Comparison of ENCODE assay signal across 24 mouse cellular contexts in the genomic region with DNA sequence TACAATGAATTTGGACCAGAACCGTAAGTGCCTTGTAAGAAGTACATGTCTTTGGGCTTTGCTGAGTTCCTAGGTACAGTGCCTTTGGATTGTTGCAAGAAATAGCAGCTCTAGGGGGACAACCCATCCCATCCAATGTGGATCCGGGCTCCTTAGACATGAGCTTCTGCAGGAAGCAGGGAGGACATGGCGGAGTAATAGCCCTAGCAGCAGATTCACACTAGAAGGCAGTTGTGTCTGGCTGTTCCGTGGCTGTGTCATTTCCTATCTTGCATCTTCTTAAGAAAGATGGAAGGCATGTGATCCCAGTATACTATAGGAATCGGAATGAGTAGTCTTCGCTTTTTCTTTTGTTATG. TPM values are rescaled to one million over a fixed set of nuclear protein-coding genes. Genes with fewer than 3 reads are reported as not detected.
DNase-seq lines count a peak whose midpoint lies in the region; ATAC-seq and TF ChIP-seq lines count a peak whose summit lies in the region.
"Had no signal": no experiment of that assay in that cellular context is flagged by ENCODE, and none has a peak within 500 bp of the region (broad histone marks: within the 10 kb centered on the region; RNA-seq: fewer than 3 reads in every experiment).

No protein-coding gene starts in this region.

- no peak overlapping the region for H3K27ac ChIP-seq in forebrain, embryonic 11.5 days (ENCODE audit: low read depth, low read length)
- H3K27ac ChIP-seq in forebrain, embryonic 10.5 days: no peak overlapping the region
- no peak overlapping the region for H3K27ac ChIP-seq in midbrain, embryonic 12.5 days (replicated peaks)
- H3K27ac ChIP-seq in midbrain, embryonic 11.5 days (ENCODE audit: low read depth, low read length): no peak overlapping the region
- H3K27ac ChIP-seq in hindbrain, embryonic 16.5 days (ENCODE audit: low read depth, low read length): no peak overlapping the region
- no peak overlapping the region for H3K27ac ChIP-seq in midbrain, postnatal 0 days (ENCODE audit: low read depth, low read length)
- no peak overlapping the region for H3K27ac ChIP-seq in embryonic facial prominence, embryonic 10.5 days (replicated peaks)
- H3K27ac ChIP-seq: kidney, embryonic 15.5 days; liver, embryonic 12.5 days; stomach, postnatal 0 days had no signal

- DNase-seq in forebrain, embryonic 11.5 days (ENCODE audit: low spot score): no peak
- no peak for DNase-seq in forebrain, embryonic 10.5 days (ENCODE audit: extremely low spot score, low spot score)
- DNase-seq in midbrain, embryonic 11.5 days (ENCODE audit: low spot score, missing footprints): no peak
- DNase-seq in midbrain, postnatal 0 days (ENCODE audit: low spot score): no peak
- no peak for DNase-seq in retina, postnatal 1 day
- no peak for DNase-seq in embryonic facial prominence, embryonic 10.5 days (ENCODE audit: low spot score)
- DNase-seq: adrenal gland, adult 8-10 months; cerebellum, adult 2 months; cerebellum, postnatal 25 days; gastrocnemius, postnatal 10 days; heart, postnatal 14 days; left cerebral cortex, postnatal 4 days; right cerebral cortex, adult 18-20 months; thymus, adult 18-20 months; thymus, postnatal 25 days had no signal

- H3K9ac ChIP-seq in forebrain, embryonic 11.5 days (ENCODE audit: low read length): no peak overlapping the region
- no peak overlapping the region for H3K9ac ChIP-seq in midbrain, embryonic 12.5 days (replicated peaks)
- no peak overlapping the region for H3K9ac ChIP-seq in midbrain, embryonic 11.5 days (ENCODE audit: low read length)
- no peak overlapping the region for H3K9ac ChIP-seq in hindbrain, embryonic 16.5 days (ENCODE audit: low read depth, low read length)
- no peak overlapping the region for H3K9ac ChIP-seq in midbrain, postnatal 0 days (replicated peaks; ENCODE audit: low read length, poor library complexity, severe bottlenecking)
- H3K9ac ChIP-seq: kidney, embryonic 15.5 days; liver, embryonic 12.5 days; liver, postnatal 0 days had no signal

- ATAC-seq in forebrain, embryonic 11.5 days (replicated peaks; ENCODE audit: low FRiP score): peak; percentile 38; the same call in 1 of the 2 replicates
- peak; percentile 34; the same call in 1 of the 2 replicates for ATAC-seq in midbrain, embryonic 12.5 days (ENCODE audit: low FRiP score, low read depth)
- no peak; the same call in none of the 2 replicates for ATAC-seq in midbrain, embryonic 11.5 days (ENCODE audit: low FRiP score)
- 0 out of 2 replicates have a peak, but pooled peaks have one; percentile 4 for ATAC-seq in hindbrain, embryonic 16.5 days
- peak; percentile 36; the same call in 1 of the 2 replicates for ATAC-seq in midbrain, postnatal 0 days (ENCODE audit: low FRiP score)
- ATAC-seq: activated CD4-positive, CD25-positive, alpha-beta regulatory T cell, adult 4 months had no signal

- no peak for TF ChIP-seq CTCF in midbrain, postnatal 0 days (IDR thresholded peaks at IDR 0.05)

- H3K36me3 ChIP-seq in forebrain, embryonic 11.5 days (ENCODE audit: control insufficient read depth, insufficient read depth, low read length): no peaks in the 10 kb centered on the region
- peaks cover 10% of the 10 kb centered on the region; the same call in 1 of the 2 replicates for H3K36me3 ChIP-seq in forebrain, embryonic 10.5 days (replicated peaks)
- no peaks in the 10 kb centered on the region for H3K36me3 ChIP-seq in midbrain, embryonic 12.5 days
- no peaks in the 10 kb centered on the region for H3K36me3 ChIP-seq in midbrain, embryonic 11.5 days (ENCODE audit: control insufficient read depth, insufficient read depth, low read length)
- no peaks in the 10 kb centered on the region for H3K36me3 ChIP-seq in hindbrain, embryonic 16.5 days (ENCODE audit: control insufficient read depth, insufficient read depth, low read length)
- H3K36me3 ChIP-seq in midbrain, postnatal 0 days (ENCODE audit: insufficient read depth, low read length): no peaks in the 10 kb centered on the region
- H3K36me3 ChIP-seq in embryonic facial prominence, embryonic 10.5 days (replicated peaks): no peaks in the 10 kb centered on the region
- H3K36me3 ChIP-seq: kidney, embryonic 15.5 days had no signal

- WGBS in forebrain, embryonic 11.5 days: 83% methylated on average over 6 of the region's 6 CpGs
- whole genome bisulfite sequencing in forebrain, embryonic 10.5 days: 87% methylated on average over 6 of the region's 6 CpGs
- WGBS in midbrain, embryonic 12.5 days: 86% methylated on average over 6 of the region's 6 CpGs
- 92% methylated on average over 6 of the region's 6 CpGs for WGBS in midbrain, embryonic 11.5 days
- 77% methylated on average over 6 of the region's 6 CpGs for WGBS in hindbrain, embryonic 16.5 days
- 79% methylated on average over 6 of the region's 6 CpGs for WGBS in midbrain, postnatal 0 days
- 88% methylated on average over 6 of the region's 6 CpGs for WGBS in embryonic facial prominence, embryonic 10.5 days

- H3K4me1 ChIP-seq in forebrain, embryonic 11.5 days (replicated peaks; ENCODE audit: control insufficient read depth, insufficient read depth, low read length): no peaks in the 10 kb centered on the region; the same call in 1 of the 2 replicates
- H3K4me1 ChIP-seq in forebrain, embryonic 10.5 days: peaks cover 11% of the 10 kb centered on the region
- H3K4me1 ChIP-seq in midbrain, embryonic 12.5 days: peaks cover 11% of the 10 kb centered on the region; the same call in 1 of the 2 replicates
- no peaks in the 10 kb centered on the region for H3K4me1 ChIP-seq in midbrain, embryonic 11.5 days (ENCODE audit: control insufficient read depth, insufficient read depth, low read length)
- H3K4me1 ChIP-seq in hindbrain, embryonic 16.5 days (ENCODE audit: control insufficient read depth, insufficient read depth, low read depth, low read length): no peaks in the 10 kb centered on the region
- H3K4me1 ChIP-seq in midbrain, postnatal 0 days (ENCODE audit: insufficient read depth, low read length): no peaks in the 10 kb centered on the region
- 0 out of 2 replicates have a peak, but pooled peaks cover 5% of the 10 kb centered on the region for H3K4me1 ChIP-seq in embryonic facial prominence, embryonic 10.5 days
- H3K4me1 ChIP-seq: kidney, embryonic 15.5 days had no signal

- H3K9me3 ChIP-seq in forebrain, embryonic 11.5 days (ENCODE audit: control insufficient read depth, low read length): no peaks in the 10 kb centered on the region
- H3K9me3 ChIP-seq in forebrain, embryonic 10.5 days: no peaks in the 10 kb centered on the region
- H3K9me3 ChIP-seq in midbrain, embryonic 12.5 days: no peaks in the 10 kb centered on the region
- no peaks in the 10 kb centered on the region for H3K9me3 ChIP-seq in midbrain, embryonic 11.5 days (ENCODE audit: control insufficient read depth, low read length)
- H3K9me3 ChIP-seq in hindbrain, embryonic 16.5 days (ENCODE audit: control insufficient read depth, low read length): no peaks in the 10 kb centered on the region
- H3K9me3 ChIP-seq in midbrain, postnatal 0 days (ENCODE audit: low read length): no peaks in the 10 kb centered on the region
- no peaks in the 10 kb centered on the region for H3K9me3 ChIP-seq in embryonic facial prominence, embryonic 10.5 days
- H3K9me3 ChIP-seq: kidney, embryonic 15.5 days; liver, embryonic 12.5 days; megakaryocyte, embryonic 14.5 days had no signal

- no peaks in the 10 kb centered on the region for H3K27me3 ChIP-seq in forebrain, embryonic 11.5 days (ENCODE audit: control insufficient read depth, insufficient read depth, low read length)
- no peaks in the 10 kb centered on the region for H3K27me3 ChIP-seq in forebrain, embryonic 10.5 days (ENCODE audit: poor library complexity, severe bottlenecking)
- H3K27me3 ChIP-seq in midbrain, embryonic 12.5 days: no peaks in the 10 kb centered on the region
- H3K27me3 ChIP-seq in midbrain, embryonic 11.5 days (ENCODE audit: control insufficient read depth, insufficient read depth, low read length): no peaks in the 10 kb centered on the region
- no peaks in the 10 kb centered on the region for H3K27me3 ChIP-seq in hindbrain, embryonic 16.5 days (replicated peaks; ENCODE audit: control insufficient read depth, insufficient read depth, low read length)
- H3K27me3 ChIP-seq in midbrain, postnatal 0 days (ENCODE audit: insufficient read depth, low read length): no peaks in the 10 kb centered on the region
- H3K27me3 ChIP-seq in embryonic facial prominence, embryonic 10.5 days (replicated peaks; ENCODE audit: low read depth, poor library complexity, severe bottlenecking): no peaks in the 10 kb centered on the region
- H3K27me3 ChIP-seq: CH12.LX; kidney, embryonic 15.5 days; liver, embryonic 12.5 days; megakaryocyte, embryonic 14.5 days had no signal

- no peak overlapping the region for H3K4me2 ChIP-seq in forebrain, embryonic 11.5 days (ENCODE audit: low read depth, low read length, severe bottlenecking)
- H3K4me2 ChIP-seq in midbrain, embryonic 12.5 days (replicated peaks): 0 out of 2 replicates have a peak overlapping the region, but pooled peaks have one; percentile 8
- no peak overlapping the region for H3K4me2 ChIP-seq in midbrain, embryonic 11.5 days
- H3K4me2 ChIP-seq in hindbrain, embryonic 16.5 days (ENCODE audit: low read length): no peak overlapping the region
- H3K4me2 ChIP-seq in midbrain, postnatal 0 days (ENCODE audit: low read depth, low read length, poor library complexity, severe bottlenecking): no peak overlapping the region
- H3K4me2 ChIP-seq: kidney, embryonic 15.5 days; liver, embryonic 12.5 days had no signal

- H3K4me3 ChIP-seq in forebrain, embryonic 11.5 days (ENCODE audit: low read depth, low read length): no peak overlapping the region
- H3K4me3 ChIP-seq in forebrain, embryonic 10.5 days: no peak overlapping the region
- H3K4me3 ChIP-seq in midbrain, embryonic 12.5 days: no peak overlapping the region
- no peak overlapping the region for H3K4me3 ChIP-seq in midbrain, embryonic 11.5 days (ENCODE audit: low read depth, low read length)
- H3K4me3 ChIP-seq in hindbrain, embryonic 16.5 days (ENCODE audit: low read length): no peak overlapping the region
- H3K4me3 ChIP-seq in midbrain, postnatal 0 days (ENCODE audit: low read depth, low read length): no peak overlapping the region
- no peak overlapping the region for H3K4me3 ChIP-seq in embryonic facial prominence, embryonic 10.5 days
- H3K4me3 ChIP-seq: kidney, embryonic 15.5 days; liver, embryonic 12.5 days; megakaryocyte, embryonic 14.5 days had no signal

RNA-seq across cellular contexts. Expression of gene Frrs1, which starts 32.9 kb away (rescaled TPM):
- polyA plus RNA-seq in forebrain, embryonic 11.5 days (2014; fragmentation: Nextera tagmentation; extraction: Ambion mirVana): 11.3 and 12.2 TPM in 2 replicates
- polyA plus RNA-seq in forebrain, embryonic 10.5 days (2016; fragmentation: Nextera tagmentation; extraction: Ambion mirVana): 14.7 and 16.3 TPM in 2 replicates
- polyA plus RNA-seq in midbrain, embryonic 12.5 days (2016; fragmentation: Nextera tagmentation; extraction: Ambion mirVana): 3.9 and 5.7 TPM in 2 replicates
- polyA plus RNA-seq in midbrain, embryonic 11.5 days (2014; fragmentation: Nextera tagmentation; extraction: Ambion mirVana): 7.8 and 8.5 TPM in 2 replicates
- 7.1 and 7.2 TPM in 2 replicates for polyA plus RNA-seq in hindbrain, embryonic 16.5 days (2015; fragmentation: Nextera tagmentation; extraction: Ambion mirVana)
- 3.8 and 7.3 TPM in 2 replicates for total RNA-seq in midbrain, postnatal 0 days (2014; rRNA removed)
- polyA plus RNA-seq in midbrain, postnatal 0 days (2015; fragmentation: Nextera tagmentation; extraction: Ambion mirVana): 5.6 and 7.0 TPM in 2 replicates
- polyA plus RNA-seq in embryonic facial prominence, embryonic 10.5 days (2016; fragmentation: Nextera tagmentation; extraction: Ambion mirVana): 13.8 and 15.1 TPM in 2 replicates
